Mouse (Mus musculus): ENCODE results near the gene Wdfy4.

DNA sequence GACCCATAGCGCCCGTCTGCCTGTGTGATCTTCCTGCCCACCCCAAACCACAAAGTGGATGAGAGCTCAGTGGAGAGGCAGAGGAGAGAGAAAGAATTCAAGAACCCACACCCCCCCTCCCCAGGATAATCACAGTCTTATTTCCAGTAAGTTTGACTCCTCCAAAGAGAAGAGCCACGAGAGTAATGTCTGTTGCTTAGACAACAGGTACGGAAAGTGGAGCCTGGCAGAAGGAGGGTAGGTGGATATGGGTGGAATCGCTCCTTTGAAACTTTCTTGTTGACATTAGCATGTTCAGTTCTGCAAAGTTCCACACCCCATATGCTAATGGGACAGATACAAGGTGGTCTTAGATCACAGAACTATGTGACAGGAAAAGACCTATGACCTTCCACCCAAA, 88.8 kb downstream of the Wdfy4 start:
- no peak for TF ChIP-seq POLR2A (IDR thresholded peaks at IDR 0.05; ENCODE audit: insufficient read depth, low read depth, low read length)
- no peak for TF ChIP-seq CTCF (IDR thresholded peaks at IDR 0.05)
